Mouse (Mus musculus) heart, adult 8-10 months (tissue): ENCODE results near the gene Arhgap31. TPM values are rescaled to one million over a fixed set of nuclear protein-coding genes. Genes with fewer than 3 reads are reported as not detected.

Source experiments
- DNase-seq: peaks from one replicate; pipeline ENCODE4 v3.0.0; 2022; ENCODE audit warnings: low spot score
- total RNA-seq, 4 experiments: library from RNA; stranded (reverse); gene quantifications; 2 replicates each; pipeline ENCODE4 v1.2.4; 2022

Arhgap31 gene
- total RNA-seq, 4 experiments from 2014 or later, result 32.9 to 44.3 (median 39.1) TPM

DNA sequence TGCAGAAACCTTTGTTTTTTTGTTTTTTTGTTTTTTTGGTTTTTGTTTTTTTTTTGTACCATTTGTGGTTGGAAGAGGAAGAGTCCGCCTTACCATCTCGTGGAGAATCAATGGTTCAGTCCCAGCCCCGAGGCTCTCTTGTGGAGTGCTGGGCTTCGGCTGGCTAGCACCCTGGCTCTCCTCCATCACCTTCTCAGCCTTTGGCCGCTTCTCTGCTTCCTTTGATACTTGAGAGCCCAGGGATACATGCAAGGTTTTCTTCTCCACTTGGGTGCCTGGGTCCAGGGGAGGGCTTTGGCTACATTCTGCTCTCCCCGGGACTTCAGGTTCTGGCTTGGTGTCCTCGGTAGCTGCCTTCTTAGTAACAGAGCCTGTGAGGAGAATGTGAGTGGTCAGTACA is 106.6 kb downstream of the Arhgap31 start:
- no peak for DNase-seq

DNA sequence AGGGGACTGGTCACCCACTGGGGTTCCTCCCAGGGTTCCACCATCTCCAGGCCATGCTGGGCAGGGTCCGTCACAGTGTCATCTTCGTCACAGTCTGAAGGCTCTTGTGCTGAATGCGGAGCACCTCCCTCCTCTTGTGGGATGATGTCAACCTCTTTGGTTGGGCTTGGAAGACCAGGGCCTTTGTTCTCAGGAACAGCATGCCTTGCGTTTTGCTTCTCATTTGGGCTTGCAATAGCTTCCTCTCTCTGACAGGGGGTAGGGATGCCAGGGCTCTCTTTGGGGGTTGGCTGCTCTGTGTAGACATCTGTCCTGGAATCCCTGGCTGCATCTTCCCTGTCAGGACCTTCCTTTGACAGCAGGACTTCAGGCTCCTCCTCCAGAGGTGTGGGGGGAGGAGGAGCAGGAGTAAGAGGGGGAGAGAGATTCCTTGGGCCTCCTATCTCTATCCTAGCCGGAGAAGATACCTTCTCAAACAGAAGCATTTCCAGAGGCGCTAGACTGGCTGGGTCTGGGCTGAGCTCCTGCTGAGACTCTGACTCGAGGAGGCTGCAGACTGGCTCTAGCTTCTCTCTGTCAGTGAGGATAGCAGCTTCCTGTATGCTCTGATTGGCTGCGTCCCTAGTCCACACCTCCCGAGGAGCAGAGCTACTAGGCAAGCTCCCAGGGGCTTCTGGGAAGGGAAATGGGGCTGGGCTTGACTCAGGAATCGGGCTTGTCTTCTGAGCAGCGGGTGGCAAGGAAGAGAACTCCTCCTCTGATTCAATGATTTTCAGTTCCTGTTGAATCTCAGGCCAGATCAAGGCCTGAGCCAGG is 109.9 kb downstream of the Arhgap31 start:
- DNase-seq, result peak; percentile 65

DNA sequence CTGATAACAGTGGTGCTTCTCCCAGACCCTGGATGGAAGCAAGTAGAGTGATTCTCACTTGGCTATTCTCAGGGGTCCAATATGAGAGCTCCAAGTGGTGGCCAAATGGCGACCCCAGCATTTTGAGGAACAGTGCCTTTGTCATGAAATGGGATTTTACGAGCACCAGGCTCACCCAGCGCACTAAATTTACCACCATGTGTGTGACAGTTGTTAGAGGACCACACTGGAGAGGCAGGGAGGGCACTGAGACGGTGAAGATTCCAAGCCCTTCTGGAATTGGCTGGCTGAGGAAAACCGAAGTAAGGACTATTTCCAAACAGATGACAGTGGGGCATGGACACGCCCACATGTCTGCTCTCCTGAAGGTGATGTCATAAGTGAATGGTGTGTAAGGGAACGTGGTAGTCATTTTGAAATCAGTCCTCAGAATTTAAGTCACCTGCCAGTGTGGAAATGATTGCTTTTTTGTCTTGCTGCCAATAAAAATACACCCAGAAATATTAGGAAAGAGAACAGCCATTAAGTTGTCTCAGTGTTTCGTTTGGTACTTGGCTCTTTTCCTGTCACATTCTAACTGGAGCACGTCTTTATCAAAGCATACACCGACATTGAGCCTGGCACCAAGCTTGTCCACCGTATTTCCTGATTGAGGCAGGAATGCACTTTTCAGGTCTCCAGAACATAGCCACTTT is 113.9 kb downstream of the Arhgap31 start:
- no peak for DNase-seq

DNA sequence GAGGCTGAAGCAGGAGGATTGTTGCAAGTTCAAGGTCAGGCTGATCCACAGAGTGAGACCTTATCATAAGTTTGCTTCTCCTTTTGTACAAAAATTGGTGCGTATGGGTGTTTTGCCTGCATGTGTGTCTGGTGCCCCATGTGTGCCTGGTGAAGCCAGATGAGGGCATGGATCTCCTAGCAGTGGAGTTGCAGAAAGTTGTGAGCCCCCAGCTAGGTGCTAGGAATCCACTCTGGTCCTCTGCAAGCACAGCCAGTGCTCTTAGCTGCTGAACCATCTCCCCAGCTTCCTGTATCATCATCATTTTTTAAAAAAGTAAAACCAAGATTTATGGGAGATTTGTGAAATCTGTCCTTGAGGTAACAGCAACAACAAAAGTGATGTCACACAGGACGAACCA is 116.4 kb downstream of the Arhgap31 start:
- DNase-seq, result no peak

DNA sequence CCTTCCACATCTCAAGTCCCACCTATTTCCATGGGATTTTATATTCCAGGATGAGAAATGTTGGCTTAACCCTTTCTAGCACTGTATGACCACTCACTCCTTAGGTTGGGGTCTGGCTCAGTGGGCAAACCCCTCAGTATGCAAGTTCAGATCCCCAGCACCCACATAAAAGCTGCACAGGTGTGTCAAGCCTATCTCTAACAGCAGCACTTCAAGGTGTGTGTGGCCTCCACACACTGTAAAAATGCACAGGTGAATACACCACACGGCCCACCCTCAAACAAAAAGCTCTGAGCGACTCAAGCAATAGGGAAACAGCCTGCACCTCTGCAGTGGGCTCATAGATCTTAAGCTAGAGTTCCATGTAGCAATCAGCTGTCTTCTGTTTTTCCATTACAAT is 117.0 kb downstream of the Arhgap31 start:
- DNase-seq, result no peak

DNA sequence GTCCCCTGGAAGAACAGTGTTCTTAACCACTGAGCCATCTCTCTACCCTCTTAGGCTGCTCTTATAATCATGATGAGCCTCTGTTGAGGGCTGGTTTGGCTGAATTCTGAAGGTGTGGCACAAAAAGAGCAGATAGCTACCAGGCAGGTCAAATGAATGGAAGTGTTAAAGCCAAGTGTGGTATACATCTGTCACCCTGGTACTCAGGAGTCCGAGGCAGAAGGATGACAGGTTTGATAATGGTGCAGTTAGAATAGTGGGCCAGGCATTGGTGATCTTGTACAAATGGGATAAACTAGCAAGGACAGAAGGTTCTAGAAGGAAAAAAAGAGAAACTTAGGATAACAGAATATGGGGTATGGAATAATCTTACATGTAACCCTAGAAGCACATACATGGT is 118.6 kb downstream of the Arhgap31 start:
- no peak for DNase-seq

DNA sequence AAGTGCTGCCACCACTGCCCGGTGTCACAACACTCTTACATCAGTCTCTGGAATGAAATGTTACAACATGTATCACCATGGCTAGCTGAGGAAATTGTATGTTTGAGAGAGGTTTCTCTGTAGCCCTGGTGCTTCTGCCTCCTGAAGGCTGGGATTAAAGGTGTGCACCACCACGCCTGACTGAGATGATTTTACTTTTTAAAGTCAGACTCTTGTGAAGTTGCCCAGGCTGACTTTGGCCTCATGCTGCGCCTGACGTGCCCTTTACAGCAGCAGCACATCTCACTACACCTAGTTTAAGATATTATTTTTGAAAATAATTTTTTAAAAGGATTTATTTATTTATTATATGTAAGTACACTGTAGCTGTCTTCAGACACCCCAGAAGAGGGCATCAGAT is 120.1 kb downstream of the Arhgap31 start:
- DNase-seq, result no peak

DNA sequence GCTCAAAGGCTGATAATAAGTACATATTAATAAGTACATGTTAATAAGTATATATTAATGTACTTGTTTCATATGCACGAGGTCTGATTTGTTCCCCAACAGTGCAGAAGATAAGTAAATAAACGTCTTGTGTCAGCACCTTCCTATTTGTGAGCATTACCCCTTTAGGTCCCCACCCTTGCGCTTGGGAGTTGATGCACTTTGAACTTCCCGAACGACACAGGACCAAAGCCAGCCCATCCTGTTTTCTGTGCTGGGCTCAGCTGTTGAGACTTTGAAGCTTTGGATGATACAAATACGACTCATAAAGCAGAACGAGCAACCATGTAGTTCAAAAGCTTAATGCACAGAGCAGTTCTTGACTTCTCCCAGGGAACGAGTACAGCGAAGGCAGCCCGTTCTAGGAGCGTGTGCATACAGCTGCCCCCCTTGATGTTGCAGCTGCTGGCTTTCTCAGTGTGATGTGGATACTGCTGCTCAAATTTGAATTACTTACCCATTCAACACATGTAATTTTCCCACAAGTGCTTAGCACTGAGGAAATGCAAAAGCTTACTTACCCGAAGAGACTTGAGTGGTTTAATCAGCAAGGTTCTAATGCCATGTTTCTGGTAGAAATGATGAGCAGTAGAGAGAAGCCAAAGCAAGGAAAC is 120.9 kb downstream of the Arhgap31 start:
- DNase-seq, result peak; percentile 45

DNA sequence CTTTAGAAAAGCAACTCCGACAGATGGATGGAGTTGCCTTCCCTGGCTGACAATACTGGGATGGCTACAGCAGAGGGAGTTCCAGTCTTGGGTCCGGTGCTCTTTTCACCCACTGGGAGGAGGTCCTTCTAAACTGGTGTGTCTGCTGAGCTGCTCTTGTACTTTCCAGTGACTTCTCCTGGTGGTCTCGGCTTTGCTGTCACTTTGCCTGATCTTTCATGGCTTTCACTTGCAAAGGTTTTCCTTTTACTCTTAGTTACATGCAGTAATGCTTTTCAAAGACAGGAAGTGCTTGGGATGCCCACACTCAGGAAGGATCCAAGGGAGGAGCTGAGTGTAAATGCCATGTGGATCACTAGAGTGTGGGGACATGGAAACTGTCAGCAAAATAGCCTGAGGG is 121.6 kb downstream of the Arhgap31 start:
- no peak for DNase-seq

DNA sequence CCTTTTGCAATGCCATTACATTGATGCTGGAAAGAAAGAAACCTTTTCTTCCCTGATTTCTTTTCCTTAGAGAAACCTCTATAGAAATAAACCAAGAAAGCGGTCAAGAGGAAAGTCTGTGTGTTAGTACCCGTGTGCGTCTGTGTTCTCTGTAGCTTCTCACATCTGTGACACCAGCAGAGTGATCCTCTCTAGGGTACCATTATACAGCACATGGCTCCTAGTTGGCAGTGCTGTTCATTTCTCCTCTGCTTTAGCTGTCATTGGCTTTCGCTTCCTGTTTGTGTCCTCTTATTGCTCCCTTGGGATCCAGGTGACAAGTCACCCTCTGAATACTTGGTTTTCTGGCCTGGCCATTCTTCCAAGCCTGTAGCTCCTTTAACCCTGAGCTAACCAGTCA is 125.5 kb downstream of the Arhgap31 start:
- no peak for DNase-seq

DNA sequence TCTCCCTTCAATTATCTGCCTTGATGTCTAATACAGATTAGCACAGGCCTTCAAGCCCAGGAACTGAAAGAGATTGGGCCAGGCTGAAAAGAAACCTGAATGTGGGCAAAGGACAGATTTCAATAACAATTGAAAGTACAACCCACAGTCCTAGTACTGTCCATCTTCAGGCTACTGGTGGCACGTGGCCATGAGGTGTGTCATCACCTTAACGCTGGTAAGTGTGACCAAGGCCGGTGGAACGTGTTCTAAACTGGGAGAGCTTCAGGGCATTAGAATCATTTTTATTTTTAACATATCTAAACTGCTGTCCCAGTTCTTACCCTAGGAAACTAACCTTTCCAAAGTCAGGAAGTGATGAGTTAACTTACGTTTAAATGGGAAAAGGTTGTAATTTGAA is 125.9 kb downstream of the Arhgap31 start:
- no peak for DNase-seq

DNA sequence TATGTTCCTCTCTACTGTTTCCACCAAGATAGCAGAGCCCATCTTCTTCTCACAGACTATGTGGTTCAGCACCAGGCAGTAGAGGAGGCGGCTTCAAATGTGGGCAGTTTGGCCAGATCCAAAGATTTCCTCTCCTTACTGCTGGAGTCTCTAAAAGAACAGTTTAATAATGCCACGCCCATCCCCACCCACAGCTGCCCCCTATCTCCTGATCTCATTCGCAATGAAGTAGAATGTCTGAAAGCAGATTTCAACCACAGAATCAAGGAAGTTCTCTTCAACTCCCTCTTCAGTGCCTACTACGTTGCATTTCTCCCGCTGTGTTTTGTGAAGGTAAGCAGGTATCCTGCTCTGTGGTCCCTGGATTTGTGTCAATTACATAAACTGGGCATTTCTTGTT is 127.9 kb downstream of the Arhgap31 start:
- DNase-seq, result no peak

DNA sequence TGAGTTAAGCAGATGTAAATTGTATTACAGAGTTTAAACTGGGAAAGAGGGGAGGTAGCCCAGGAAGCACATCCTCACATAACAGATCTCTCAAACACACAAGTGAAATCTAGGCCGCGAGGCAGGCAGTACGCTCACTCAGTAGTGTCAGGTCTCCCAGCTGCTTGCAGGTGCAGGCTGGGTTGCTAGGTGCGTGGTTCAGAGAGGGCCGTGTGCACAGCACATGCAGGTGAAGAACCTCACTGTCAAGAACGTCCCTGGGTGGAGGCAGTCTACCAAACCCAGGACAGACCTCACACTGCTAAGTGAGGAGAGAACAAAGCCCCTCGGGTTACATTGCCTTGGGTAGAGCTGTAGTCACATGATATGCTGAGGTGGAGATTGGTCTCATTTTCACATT is 128.3 kb downstream of the Arhgap31 start:
- DNase-seq, result no peak

DNA sequence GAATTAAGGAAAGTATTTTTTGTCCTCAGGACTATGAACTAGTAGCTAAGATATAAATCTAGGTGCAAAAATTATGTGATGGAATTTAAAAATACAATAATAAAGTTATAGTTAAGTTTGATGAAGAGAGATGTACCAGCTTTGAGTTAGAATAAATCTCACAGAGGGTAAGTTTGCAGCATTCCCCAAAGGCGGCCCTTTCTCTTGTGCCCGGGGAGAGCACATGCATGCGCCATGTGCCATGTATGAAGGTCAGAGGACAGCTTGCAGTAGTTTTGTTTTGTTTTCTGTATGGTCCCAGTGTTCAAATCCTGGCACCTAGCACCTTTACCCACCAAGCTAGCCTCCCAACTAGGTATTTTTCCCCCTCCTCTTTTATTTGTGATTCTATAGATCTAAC is 141.6 kb downstream of the Arhgap31 start:
- DNase-seq, result no peak

DNA sequence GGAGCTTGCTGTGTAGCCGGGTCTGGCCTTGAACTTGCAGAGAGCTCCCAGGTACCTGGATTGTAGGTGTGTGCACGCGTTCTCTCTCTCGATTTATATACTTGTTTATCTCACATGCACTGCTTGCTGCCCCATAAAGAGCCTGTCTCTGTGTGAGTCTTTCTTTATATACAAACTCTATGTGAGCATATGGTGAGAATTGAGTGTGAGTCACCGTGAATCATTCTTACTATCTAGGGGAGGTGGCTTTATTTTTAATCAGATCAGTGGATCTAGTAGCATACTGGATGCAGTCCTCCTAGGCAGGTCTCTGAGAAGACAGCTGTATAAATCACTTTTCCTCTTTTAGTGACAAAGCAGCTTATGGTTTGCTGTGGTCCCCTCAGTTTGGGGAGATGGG is 144.9 kb downstream of the Arhgap31 start:
- DNase-seq, result no peak

DNA sequence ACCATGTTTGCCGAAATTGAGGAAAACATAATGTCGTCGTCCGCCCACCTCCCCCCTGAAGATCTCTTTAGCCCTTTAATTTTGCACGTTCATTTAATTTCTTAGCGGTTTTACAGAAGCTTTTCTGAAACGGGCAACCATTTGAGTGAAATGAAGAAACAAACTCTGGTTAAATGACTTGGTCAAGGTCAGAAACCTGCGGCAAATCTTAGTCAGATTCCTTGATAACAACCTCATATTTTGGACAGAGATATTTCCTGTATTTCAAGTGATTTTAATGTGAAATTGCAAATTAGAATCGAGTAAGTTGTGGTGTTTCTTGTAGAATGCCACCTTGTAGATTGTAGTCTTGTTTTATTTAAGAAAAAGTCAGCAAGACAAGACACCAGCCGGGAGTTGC is 149.6 kb downstream of the Arhgap31 start:
- DNase-seq, result no peak

DNA sequence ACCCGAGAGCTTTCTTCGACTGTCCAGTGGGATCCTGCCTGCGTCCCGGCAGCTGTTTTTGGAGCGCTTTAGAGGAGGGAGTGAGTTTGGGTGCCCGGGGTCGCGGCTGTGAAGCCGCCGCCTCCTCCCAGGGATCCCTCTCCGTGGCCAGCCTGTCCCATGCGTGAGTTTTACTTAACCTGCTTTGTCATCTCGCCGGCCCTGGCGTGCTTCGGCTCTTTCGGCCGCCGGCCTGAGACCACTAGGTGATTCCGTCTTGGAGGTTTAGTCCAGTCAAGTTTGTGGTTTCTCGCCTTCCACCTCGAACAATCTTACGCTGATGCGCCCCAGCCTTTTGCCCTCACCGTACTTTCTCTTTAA is 150.1 kb downstream of the Arhgap31 start:
- DNase-seq, result no peak

DNA sequence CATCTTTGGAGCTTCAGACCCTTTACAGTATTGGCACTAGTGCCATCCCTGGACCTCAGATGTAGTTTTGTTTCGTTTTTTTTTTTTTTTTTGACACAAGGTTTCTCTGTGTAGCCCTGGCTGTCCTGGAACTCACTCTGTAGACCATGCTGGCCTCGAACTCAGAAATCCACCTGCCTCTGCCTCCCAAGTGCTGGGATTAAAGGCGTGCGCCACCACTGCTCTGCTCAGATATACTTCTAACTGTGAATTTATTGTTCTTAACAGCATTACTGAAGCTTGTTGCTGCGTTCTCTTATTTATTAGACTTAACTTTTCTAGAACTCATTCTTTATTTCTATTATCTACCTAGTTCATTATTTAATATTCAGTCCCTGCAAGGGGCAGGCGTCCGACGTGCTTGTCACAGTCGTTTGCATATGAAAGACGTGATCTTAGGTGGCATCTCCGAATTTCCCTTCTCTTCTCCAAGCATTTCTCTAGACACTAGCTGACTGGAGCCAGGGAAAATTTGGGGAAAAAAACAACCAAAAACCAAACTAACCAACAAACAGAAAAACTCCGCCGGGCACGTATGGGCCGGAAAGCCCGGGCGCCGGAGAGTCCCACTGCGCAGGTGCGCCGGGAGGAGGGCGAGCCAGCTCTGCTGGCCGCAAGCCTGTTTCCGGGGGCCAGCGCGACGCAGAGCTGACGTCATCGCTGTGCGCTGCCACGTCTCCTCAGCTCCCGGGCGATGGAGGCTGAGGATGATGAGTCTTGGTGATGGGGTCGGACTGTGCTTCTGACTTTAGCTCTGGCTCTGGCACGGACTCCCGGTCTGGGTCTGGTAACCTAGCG is 150.7 kb downstream of the Arhgap31 start:
- peak; percentile 94 for DNase-seq

DNA sequence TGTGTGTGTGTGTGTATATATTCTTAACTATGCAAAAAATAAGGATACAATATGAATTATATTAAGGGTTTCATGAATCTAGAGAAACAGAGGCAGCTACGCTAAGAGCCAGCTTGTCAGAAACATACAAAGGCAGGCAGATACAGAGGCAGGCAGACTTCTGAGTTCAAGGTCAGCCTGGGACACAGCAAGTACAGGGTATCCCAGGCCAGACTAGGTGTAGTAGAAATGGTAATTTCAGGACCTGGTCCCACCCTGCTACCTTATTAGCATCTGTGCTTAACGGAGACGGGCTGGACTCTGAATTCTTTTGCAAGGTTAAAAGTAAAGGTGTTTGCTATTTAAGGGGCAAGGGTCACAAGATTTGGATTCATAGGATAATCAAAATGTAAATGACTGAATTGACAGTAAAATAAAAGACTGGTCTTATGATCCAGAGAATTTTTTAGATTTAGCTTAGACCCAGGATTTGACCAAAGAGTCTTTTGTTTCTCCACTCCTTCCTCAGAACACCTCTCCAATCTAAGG is 154.8 kb downstream of the Arhgap31 start, which contains the start of gene Tmem39a:
Gene Tmem39a (plus strand): TSS at position 478 of the 528 bp plus-strand sequence.
- DNase-seq, result no peak

DNA sequence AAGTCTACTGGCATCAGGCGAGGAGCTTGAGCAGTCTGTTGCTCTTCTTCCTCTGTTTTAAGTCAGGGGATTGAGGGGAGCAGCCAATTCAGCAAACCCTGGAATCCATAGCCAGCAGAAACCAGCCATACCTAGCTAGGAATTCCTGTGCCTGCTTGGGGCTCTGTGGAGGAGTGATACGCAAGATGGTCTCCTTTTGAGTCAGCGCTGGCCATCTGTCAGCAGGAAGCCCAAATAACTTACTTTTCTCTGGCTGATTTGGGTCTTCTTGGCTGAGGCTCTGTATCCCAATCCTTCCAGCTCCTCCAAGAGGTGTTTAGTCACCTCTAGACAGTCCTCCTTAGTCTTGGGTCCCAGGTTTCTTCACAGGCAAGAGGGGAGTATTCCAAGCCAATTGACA is 157.1 kb downstream of the Arhgap31 start:
- DNase-seq, result no peak
